Mouse (Mus musculus) kidney, embryonic 14.5 days (tissue): ENCODE measurements around the gene Gm20834. TPM values are rescaled to one million over a fixed set of nuclear protein-coding genes. Genes with fewer than 3 reads are reported as not detected.
"Not testable (repeated sequence)": the region's sequence is repeated elsewhere in the genome, so short reads cannot be mapped to it uniquely, and the experiment has no call there.

ENCODE experiments used
- ATAC-seq: fragments of 200-750 bp; cut with Nextera tagmentation; 2 replicates; pipeline ENCODE4 v1.8.0; 2017; ENCODE audit warnings: moderate number of reproducible peaks, mild to moderate bottlenecking, moderate TSS enrichment, moderate library complexity; ENCODE audit not compliant: low FRiP score, low TSS enrichment
- H3K27ac ChIP-seq: fragments of 300-500 bp; sonication (generic); 2 replicates; pipeline ENCODE4 v1.5.1; 2014; ENCODE audit warnings: low read depth, mild to moderate bottlenecking, low read length, moderate library complexity, mixed read lengths
- H3K27me3 ChIP-seq: fragments of 300-500 bp; sonication (generic); 2 replicates; pipeline ENCODE4 v1.6.1; 2014; ENCODE audit warnings: mild to moderate bottlenecking, low read length; ENCODE audit not compliant: control insufficient read depth, insufficient read depth
- H3K36me3 ChIP-seq: fragments of 300-500 bp; sonication (generic); 2 replicates; pipeline ENCODE4 v1.6.1; 2014; ENCODE audit warnings: low read length, mixed read lengths; ENCODE audit not compliant: control insufficient read depth, insufficient read depth
- H3K4me1 ChIP-seq: fragments of 300-500 bp; sonication (generic); 2 replicates; pipeline ENCODE4 v1.6.1; 2014; ENCODE audit warnings: low read length, mixed read lengths; ENCODE audit not compliant: control insufficient read depth, insufficient read depth
- H3K4me2 ChIP-seq: fragments of 300-500 bp; sonication (generic); replicated peaks from 2 replicates; pipeline ENCODE4 v1.6.1; 2014; ENCODE audit warnings: low read depth, mild to moderate bottlenecking, low read length
- H3K4me3 ChIP-seq: fragments of 300-500 bp; sonication (generic); 2 replicates; pipeline ENCODE4 v1.5.1; 2014; ENCODE audit warnings: mild to moderate bottlenecking, low read length
- H3K9ac ChIP-seq: fragments of 300-500 bp; sonication (generic); 2 replicates; pipeline ENCODE4 v1.6.1; 2014; ENCODE audit warnings: low read depth, mild to moderate bottlenecking, low read length, moderate library complexity
- H3K9me3 ChIP-seq: fragments of 300-500 bp; sonication (generic); 2 replicates; pipeline ENCODE4 v1.6.1; 2016; ENCODE audit warnings: low read length; ENCODE audit not compliant: control insufficient read depth
- WGBS: fragments of 180-500 bp; shearing (Covaris S2); extraction: QIAGEN DNeasy Blood & Tissue Kit; methylation state at CpG from one replicate; pipeline ENCODE4 v1.1.7; 2014; 5-methylcytosine and 5-hydroxymethylcytosine counted together
- polyA plus RNA-seq: library from polyadenylated mRNA; unstranded; fragments of >200 nt; fragmentation: Nextera tagmentation; extraction: Ambion mirVana; gene quantifications from 2 replicates; pipeline ENCODE4 v1.2.1, GENCODE M21; 2014

Gm20834 gene
- polyA plus RNA-seq: not detected in 2 replicates

- not testable (repeated sequence) for ATAC-seq, H3K4me2 ChIP-seq, H3K9ac ChIP-seq, H3K4me3 ChIP-seq, H3K27me3 ChIP-seq, H3K9me3 ChIP-seq, H3K27ac ChIP-seq, H3K36me3 ChIP-seq, H3K4me1 ChIP-seq
- WGBS: 40% methylated on average over 1 of the region's 4 CpGs
These were observed at the start of gene Gm20834 for GRCm38 (mm10) chrY:10324489-10324888. TSS of gene Gm20834 (minus strand) at chrY:10324589.

Other genes with a start within 250 kb of the Gm20834 start
- not detected in 2 replicates for gene Gm21310, start 177.4 kb downstream of the Gm20834 start, polyA plus RNA-seq
- not detected in 2 replicates for gene Gm28510, start 88.1 kb upstream of the Gm20834 start, polyA plus RNA-seq
- not detected in 2 replicates for gene Gm20737, start 211.5 kb upstream of the Gm20834 start, polyA plus RNA-seq
- not detected in 2 replicates for gene Gm21775, start 228.9 kb upstream of the Gm20834 start, polyA plus RNA-seq